Mouse (Mus musculus) lung, adult 2 months (tissue): ENCODE results near the gene Olfr957.

Experiments used
- CTCF ChIP-seq: fragments of 200-500 bp; IDR thresholded peaks from 2 replicates; pipeline ENCODE4 v1.5.1; 2011; ENCODE audit warnings: mild to moderate bottlenecking, low read length, control low read depth; ENCODE audit not compliant: insufficient read depth
- POLR2A ChIP-seq: fragments of 200-500 bp; IDR thresholded peaks from 2 replicates; pipeline ENCODE4 v1.6.1; 2011; ENCODE audit warnings: low read depth, mild to moderate bottlenecking, control low read depth, low read length, borderline replicate concordance; ENCODE audit errors: extremely low read depth

DNA sequence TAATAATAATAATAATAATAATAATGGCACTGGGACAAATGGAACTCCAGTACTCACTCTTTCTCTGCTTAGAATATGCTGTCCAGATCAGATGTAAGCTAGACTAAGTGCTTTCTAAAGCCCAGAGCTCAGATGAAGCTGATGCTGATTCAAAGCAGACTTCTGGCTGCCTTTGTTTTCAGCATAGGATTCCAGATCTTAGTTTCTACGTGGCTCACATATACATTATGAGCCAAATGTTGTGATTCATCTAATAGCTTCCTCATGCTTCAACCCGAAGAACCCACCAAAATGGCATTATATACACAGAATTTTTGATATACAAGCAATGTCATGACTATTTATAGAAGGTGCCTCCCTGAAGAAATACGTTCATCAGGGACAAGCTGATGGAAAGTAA is at the start of gene Olfr957:
- TF ChIP-seq CTCF (no peak), POLR2A (no peak)
